In the genomic region with DNA sequence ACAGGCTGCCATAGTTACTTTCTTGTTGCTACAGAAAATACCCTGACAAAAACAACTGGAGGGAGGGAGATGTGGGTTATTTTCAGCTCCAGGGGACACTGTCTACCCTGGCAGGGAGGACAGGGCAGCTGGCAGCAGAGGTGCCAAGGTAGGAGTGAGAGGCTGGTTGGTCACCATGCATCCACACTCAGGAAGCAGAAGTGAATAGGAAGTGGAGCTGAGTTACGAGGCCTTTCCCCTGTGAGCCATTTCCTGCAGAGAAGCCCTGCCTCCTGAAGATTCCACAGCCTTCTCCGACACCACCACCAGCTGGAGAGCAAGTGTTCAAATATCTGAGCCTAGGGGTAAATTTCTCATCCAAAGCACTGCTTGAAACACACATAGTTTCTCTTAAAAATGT, we compare ENCODE assay signal across 11 mouse cellular contexts.
DNase-seq lines count a peak whose midpoint lies in the region.
"Had no signal": no experiment of that assay in that cellular context is flagged by ENCODE, and none has a peak within 500 bp of the region (broad histone marks: within the 10 kb centered on the region; RNA-seq: fewer than 3 reads in every experiment).

No protein-coding gene starts in this region.

- intact Hi-C loops in heart, postnatal 10 days (cut with DNase I), result loop anchor here (1.0 kb wide), 1 partner anchor 278 kb away; a partner anchor contains a TSS

- no peak overlapping the region for H3K4me3 ChIP-seq in limb, embryonic 10.5 days
- H3K4me3 ChIP-seq: embryonic facial prominence, embryonic 15.5 days; hindbrain, embryonic 15.5 days had no signal

- peak; percentile 24 for DNase-seq in adrenal gland, adult 2 months
- no peak for DNase-seq in adrenal gland, adult 8-10 months
- DNase-seq in 416B (ENCODE audit: low read depth), result peak; percentile 62
- peak; percentile 38 to 46 for DNase-seq in heart, postnatal 10 days
- DNase-seq in limb, embryonic 10.5 days (ENCODE audit: low spot score), result no peak
- no peak for DNase-seq in thymus, postnatal 4 days
- no peak for DNase-seq in natural killer cell, adult 2 months (ENCODE audit: low spot score in 2 of 2)
- no peak for DNase-seq in urinary bladder, postnatal 14 days (ENCODE audit: low spot score)
- DNase-seq: spleen, adult 18-20 months had no signal

- WGBS in limb, embryonic 10.5 days, result 61% methylated on average over 2 of the region's 2 CpGs

- H3K36me3 ChIP-seq in limb, embryonic 10.5 days, result no peaks in the 10 kb centered on the region
- H3K36me3 ChIP-seq: embryonic facial prominence, embryonic 15.5 days; hindbrain, embryonic 15.5 days had no signal

- H3K27me3 ChIP-seq in limb, embryonic 10.5 days (ENCODE audit: low read depth, poor library complexity, severe bottlenecking), result no peaks in the 10 kb centered on the region
- H3K27me3 ChIP-seq: embryonic facial prominence, embryonic 15.5 days; hindbrain, embryonic 15.5 days had no signal

- no peaks in the 10 kb centered on the region; the same call in 1 of the 2 replicates for H3K9me3 ChIP-seq in limb, embryonic 10.5 days (replicated peaks)
- H3K9me3 ChIP-seq: embryonic facial prominence, embryonic 15.5 days; hindbrain, embryonic 15.5 days had no signal

- peak overlapping the region; percentile 61; the same call in 1 of the 2 replicates for H3K27ac ChIP-seq in limb, embryonic 10.5 days
- H3K27ac ChIP-seq: embryonic facial prominence, embryonic 15.5 days; hindbrain, embryonic 15.5 days had no signal

- H3K4me1 ChIP-seq in limb, embryonic 10.5 days, result peaks cover 7% of the 10 kb centered on the region

Comparison
In these comparisons a context has a peak if more than half of its experiments do, and no peak if none do; other contexts are left out.
1. DNase-seq: peak in adrenal gland, adult 2 months (single experiment), 416B (single experiment) and heart, postnatal 10 days (2 of 2); none in adrenal gland, adult 8-10 months (single experiment), limb, embryonic 10.5 days (single experiment), thymus, postnatal 4 days (single experiment), natural killer cell, adult 2 months (0 of 2) and urinary bladder, postnatal 14 days (single experiment).